Mouse (Mus musculus): ENCODE data around the gene Prss16. TPM values are rescaled to one million over a fixed set of nuclear protein-coding genes. Genes with fewer than 3 reads are reported as not detected.
A peak's percentile ranks its signal among the peaks of the same experiment; 100 is the strongest.
"Not testable (repeated sequence)": the region's sequence is repeated elsewhere in the genome, so short reads cannot be mapped to it uniquely, and the experiment has no call there.

The Prss16 gene
- polyA plus RNA-seq, 1 experiment from 2014 or later = 0.66 TPM

- H3K4me3 ChIP-seq (ENCODE audit: low read depth, low read length) = no peak overlapping the region; the same call in 1 of the 2 replicates
- H3K9ac ChIP-seq (ENCODE audit: low read depth, low read length) = no peak overlapping the region
- no peak overlapping the region for H3K4me2 ChIP-seq
- H3K27me3 ChIP-seq (ENCODE audit: control insufficient read depth, insufficient read depth, low read length) = no peaks in the 10 kb centered on the region
- no peak for ATAC-seq (replicated peaks; ENCODE audit: insufficient number of reproducible peaks, low FRiP score, low TSS enrichment)
- no peak overlapping the region for H3K27ac ChIP-seq (ENCODE audit: low read depth, low read length)
- no peaks in the 10 kb centered on the region for H3K9me3 ChIP-seq (replicated peaks; ENCODE audit: control insufficient read depth, low read length)
- peaks cover 15% of the 10 kb centered on the region for H3K4me1 ChIP-seq (ENCODE audit: control insufficient read depth, insufficient read depth, low read length)
- 68% methylated on average over 2 of the region's 2 CpGs for WGBS (ENCODE audit: insufficient replicate concordance)
- H3K36me3 ChIP-seq (ENCODE audit: control insufficient read depth, insufficient read depth, low read length) = no peaks in the 10 kb centered on the region
Measured at GRCm38 (mm10) chr13:22037415-22037814, 27.9 kb upstream of the Prss16 start.

DNA sequence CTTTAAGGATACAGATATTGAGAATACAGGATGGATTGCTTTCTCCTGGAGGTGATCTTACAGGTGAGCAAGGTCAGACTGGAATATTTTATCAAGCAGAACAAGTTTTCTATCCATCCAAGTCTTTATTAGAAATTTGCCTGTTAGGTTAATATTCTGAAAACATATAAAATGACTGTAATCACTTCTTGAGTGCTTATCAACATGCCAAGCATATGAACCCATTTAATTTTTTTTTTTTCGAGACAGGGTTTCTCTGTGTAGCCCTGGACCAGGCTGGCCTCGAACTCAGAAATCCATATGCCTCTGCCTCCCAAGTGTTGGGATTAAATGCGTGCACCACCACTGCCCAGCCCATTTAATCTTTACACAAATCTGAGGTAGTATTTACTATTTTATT lies 27.4 kb upstream of the Prss16 start:
- peak overlapping the region; percentile 43 for H3K4me3 ChIP-seq (ENCODE audit: low read depth, low read length)

GRCm38 (mm10) chr13:22036149-22036956 lies 26.8 kb upstream of the Prss16 start:
- peak overlapping the region; percentile 65 for H3K4me2 ChIP-seq
- H3K36me3 ChIP-seq (ENCODE audit: control insufficient read depth, insufficient read depth, low read length) = no peaks in the 10 kb centered on the region
- H3K9ac ChIP-seq (ENCODE audit: low read depth, low read length) = peak overlapping the region; percentile 54
- H3K27me3 ChIP-seq (ENCODE audit: control insufficient read depth, insufficient read depth, low read length) = no peaks in the 10 kb centered on the region
- 4% methylated on average over 18 of the region's 23 CpGs for WGBS (ENCODE audit: insufficient replicate concordance)
- peak overlapping the region; percentile 43 for H3K4me3 ChIP-seq (ENCODE audit: low read depth, low read length)
- ATAC-seq (replicated peaks; ENCODE audit: insufficient number of reproducible peaks, low FRiP score, low TSS enrichment) = peak; percentile 3; the same call in 1 of the 2 replicates
- H3K4me1 ChIP-seq (ENCODE audit: control insufficient read depth, insufficient read depth, low read length) = peaks cover 12% of the 10 kb centered on the region
- H3K27ac ChIP-seq (ENCODE audit: low read depth, low read length) = peak overlapping the region; percentile 82
- H3K9me3 ChIP-seq (replicated peaks; ENCODE audit: control insufficient read depth, low read length) = no peaks in the 10 kb centered on the region

More for the DNA sequence above, 27.4 kb upstream of the Prss16 start:
- H3K9ac ChIP-seq (ENCODE audit: low read depth, low read length) = no peak overlapping the region; the same call in 1 of the 2 replicates
- peak overlapping the region; percentile 65 for H3K4me2 ChIP-seq
- H3K27ac ChIP-seq (ENCODE audit: low read depth, low read length) = peak overlapping the region; percentile 82; the same call in 1 of the 2 replicates
- no peaks in the 10 kb centered on the region for H3K36me3 ChIP-seq (ENCODE audit: control insufficient read depth, insufficient read depth, low read length)
- peaks cover 14% of the 10 kb centered on the region for H3K4me1 ChIP-seq (ENCODE audit: control insufficient read depth, insufficient read depth, low read length)
- no peaks in the 10 kb centered on the region for H3K9me3 ChIP-seq (replicated peaks; ENCODE audit: control insufficient read depth, low read length)
- 68% methylated on average over 3 of the region's 3 CpGs for WGBS (ENCODE audit: insufficient replicate concordance)
- no peak for ATAC-seq (replicated peaks; ENCODE audit: insufficient number of reproducible peaks, low FRiP score, low TSS enrichment)
- no peaks in the 10 kb centered on the region for H3K27me3 ChIP-seq (ENCODE audit: control insufficient read depth, insufficient read depth, low read length)

DNA sequence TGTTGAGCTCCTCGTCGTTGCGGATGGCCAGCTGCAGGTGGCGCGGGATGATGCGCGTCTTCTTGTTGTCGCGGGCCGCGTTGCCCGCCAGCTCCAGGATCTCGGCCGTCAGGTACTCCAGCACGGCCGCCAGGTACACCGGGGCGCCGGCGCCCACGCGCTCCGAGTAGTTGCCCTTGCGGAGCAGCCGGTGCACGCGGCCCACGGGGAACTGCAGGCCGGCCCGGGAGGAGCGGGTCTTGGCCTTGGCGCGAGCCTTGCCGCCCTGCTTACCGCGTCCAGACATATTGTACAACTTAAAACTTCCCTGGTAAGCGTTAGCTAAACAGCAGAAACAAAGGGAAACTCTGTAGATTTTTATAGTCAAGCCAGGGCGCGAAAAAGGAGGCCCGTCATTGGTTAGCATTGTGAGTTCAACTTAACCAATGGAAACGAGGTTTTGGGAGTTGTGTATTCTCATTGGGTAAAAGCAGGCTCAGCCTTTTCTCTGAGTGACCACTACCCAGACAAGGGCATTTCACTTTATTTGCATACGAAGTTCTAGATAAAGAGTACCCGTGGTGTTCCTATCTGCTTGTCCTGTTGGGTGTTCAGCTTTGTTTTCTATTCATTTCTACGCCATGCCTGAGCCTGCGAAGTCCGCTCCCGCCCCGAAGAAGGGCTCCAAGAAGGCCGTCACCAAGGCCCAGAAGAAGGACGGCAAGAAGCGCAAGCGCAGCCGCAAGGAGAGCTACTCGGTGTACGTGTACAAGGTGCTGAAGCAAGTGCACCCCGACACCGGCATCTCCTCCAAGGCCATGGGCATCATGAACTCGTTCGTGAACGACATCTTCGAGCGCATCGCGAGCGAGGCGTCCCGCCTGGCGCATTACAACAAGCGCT lies 26.0 kb upstream of the Prss16 start, which contains the start of the genes Hist1h2ah and Hist1h2bk:
Gene Hist1h2ah (minus strand): TSS at position 302 of the 882 bp plus-strand sequence.
Gene Hist1h2bk (plus strand): TSS at position 604 of the 882 bp plus-strand sequence.
- Histone ChIP-seq H3K4me3 (ENCODE audit: low read depth, low read length) (peak within 1 kb of the TSS; percentile 43), H3K9ac (ENCODE audit: low read depth, low read length) (peak within 1 kb of the TSS; percentile 83), H3K27ac (ENCODE audit: low read depth, low read length) (peak within 1 kb of the TSS; percentile 82), H3K4me2 (peak within 1 kb of the TSS; percentile 70)
- H3K9me3 ChIP-seq (replicated peaks; ENCODE audit: control insufficient read depth, low read length); H3K36me3 ChIP-seq (ENCODE audit: control insufficient read depth, insufficient read depth, low read length); H3K27me3 ChIP-seq (ENCODE audit: control insufficient read depth, insufficient read depth, low read length); H3K4me1 ChIP-seq (ENCODE audit: control insufficient read depth, insufficient read depth, low read length): not testable (repeated sequence)
- 0% methylated on average over 21 of the region's 69 CpGs for WGBS (ENCODE audit: insufficient replicate concordance)
- ATAC-seq (replicated peaks; ENCODE audit: insufficient number of reproducible peaks, low FRiP score, low TSS enrichment) = peak; percentile 93

GRCm38 (mm10) chr13:22034443-22035266 lies 25.1 kb upstream of the Prss16 start:
- WGBS (ENCODE audit: insufficient replicate concordance) = 3% methylated on average over 8 of the region's 14 CpGs
- H3K4me3 ChIP-seq (ENCODE audit: low read depth, low read length) = peak overlapping the region; percentile 43
- ATAC-seq (replicated peaks; ENCODE audit: insufficient number of reproducible peaks, low FRiP score, low TSS enrichment) = peak; percentile 27

DNA sequence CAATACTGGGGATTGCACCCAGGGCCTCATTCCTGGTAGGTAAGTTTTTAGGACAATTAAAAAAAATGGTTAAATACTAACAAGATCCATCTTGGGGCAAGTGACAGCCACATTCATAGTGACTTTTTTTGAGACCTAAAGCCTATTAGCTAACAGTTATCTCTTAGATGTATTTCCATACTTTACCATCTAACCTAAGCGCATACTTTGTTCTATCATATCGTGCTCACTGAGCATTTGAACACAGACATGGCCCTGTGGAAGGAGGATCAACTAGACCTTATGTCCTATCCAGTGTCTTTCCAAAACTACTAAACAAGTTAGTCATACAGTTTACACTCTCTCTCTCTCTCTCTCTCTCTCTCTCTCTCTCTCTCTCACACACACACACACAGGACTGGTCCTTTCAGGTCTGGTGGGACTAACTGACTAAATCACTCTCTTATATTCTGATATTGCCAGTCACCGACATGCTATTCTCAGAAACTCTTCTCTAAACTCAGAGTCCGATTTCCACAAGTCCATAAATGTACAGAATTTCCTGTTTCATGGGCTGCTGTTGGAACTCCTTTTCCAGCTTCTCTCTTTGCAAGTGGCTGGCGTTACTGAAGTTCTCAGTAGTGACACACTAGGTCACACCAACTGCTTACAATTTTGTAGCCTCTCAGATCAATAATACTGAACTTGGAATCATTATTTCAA lies 24.4 kb upstream of the Prss16 start:
- peak overlapping the region; percentile 43; the same call in 1 of the 2 replicates for H3K4me3 ChIP-seq (ENCODE audit: low read depth, low read length)
- no peaks in the 10 kb centered on the region for H3K27me3 ChIP-seq (ENCODE audit: control insufficient read depth, insufficient read depth, low read length)
- H3K4me1 ChIP-seq (ENCODE audit: control insufficient read depth, insufficient read depth, low read length) = peaks cover 2% of the 10 kb centered on the region
- ATAC-seq (replicated peaks; ENCODE audit: insufficient number of reproducible peaks, low FRiP score, low TSS enrichment) = no peak
- WGBS (ENCODE audit: insufficient replicate concordance) = 53% methylated on average over 5 of the region's 5 CpGs
- peak overlapping the region; percentile 70 for H3K4me2 ChIP-seq
- peak overlapping the region; percentile 52 for H3K9ac ChIP-seq (ENCODE audit: low read depth, low read length)
- H3K9me3 ChIP-seq (replicated peaks; ENCODE audit: control insufficient read depth, low read length) = no peaks in the 10 kb centered on the region
- peak overlapping the region; percentile 82; the same call in 1 of the 2 replicates for H3K27ac ChIP-seq (ENCODE audit: low read depth, low read length)
- H3K36me3 ChIP-seq (ENCODE audit: control insufficient read depth, insufficient read depth, low read length) = no peaks in the 10 kb centered on the region

More at GRCm38 (mm10) chr13:22034443-22035266, 25.1 kb upstream of the Prss16 start:
- Histone ChIP-seq H3K27ac (ENCODE audit: low read depth, low read length) (peak overlapping the region; percentile 82), H3K27me3 (ENCODE audit: control insufficient read depth, insufficient read depth, low read length) (no peaks in the 10 kb centered on the region), H3K36me3 (ENCODE audit: control insufficient read depth, insufficient read depth, low read length) (no peaks in the 10 kb centered on the region), H3K4me1 (ENCODE audit: control insufficient read depth, insufficient read depth, low read length) (peaks cover 2% of the 10 kb centered on the region; the same call in 1 of the 2 replicates), H3K9ac (ENCODE audit: low read depth, low read length) (peak overlapping the region; percentile 83), H3K4me2 (peak overlapping the region; percentile 70), H3K9me3 (replicated peaks; ENCODE audit: control insufficient read depth, low read length) (no peaks in the 10 kb centered on the region)

DNA sequence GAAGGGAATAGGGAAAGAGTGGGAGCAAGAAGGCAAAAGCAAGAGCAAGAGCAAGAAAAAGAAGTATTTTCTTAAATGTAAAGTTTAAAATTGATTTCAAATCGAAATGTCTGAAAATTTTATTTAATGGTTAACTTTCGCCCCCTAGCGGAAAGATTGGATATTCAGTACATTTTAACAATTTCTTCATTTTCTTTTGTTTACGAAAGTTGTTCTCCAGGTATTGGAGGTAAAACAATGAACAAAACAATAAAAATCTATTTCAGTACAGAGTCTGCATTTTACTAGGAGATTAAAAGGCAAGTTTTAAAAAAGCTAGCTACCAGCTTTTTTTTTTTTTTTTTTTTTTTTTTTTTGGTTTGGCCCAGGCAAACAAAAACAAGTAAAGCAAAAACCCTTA lies 21.0 kb upstream of the Prss16 start:
- ATAC-seq (replicated peaks; ENCODE audit: insufficient number of reproducible peaks, low FRiP score, low TSS enrichment) = no peak
- Histone ChIP-seq H3K4me3 (ENCODE audit: low read depth, low read length) (no peak overlapping the region), H3K4me2 (no peak overlapping the region), H3K27me3 (ENCODE audit: control insufficient read depth, insufficient read depth, low read length) (no peaks in the 10 kb centered on the region), H3K4me1 (ENCODE audit: control insufficient read depth, insufficient read depth, low read length) (no peaks in the 10 kb centered on the region; the same call in 1 of the 2 replicates), H3K36me3 (ENCODE audit: control insufficient read depth, insufficient read depth, low read length) (no peaks in the 10 kb centered on the region), H3K27ac (ENCODE audit: low read depth, low read length) (no peak overlapping the region), H3K9ac (ENCODE audit: low read depth, low read length) (no peak overlapping the region), H3K9me3 (replicated peaks; ENCODE audit: control insufficient read depth, low read length) (no peaks in the 10 kb centered on the region)
- 19% methylated on average over 4 of the region's 4 CpGs for WGBS (ENCODE audit: insufficient replicate concordance)

Measured in heart, embryonic 11.5 days (tissue).